Mouse (Mus musculus): Measurements from ENCODE around the gene Krt20. TPM values are rescaled to one million over a fixed set of nuclear protein-coding genes. Genes with fewer than 3 reads are reported as not detected.

The Krt20 gene
- polyA plus RNA-seq, 1 experiment = not detected

DNA sequence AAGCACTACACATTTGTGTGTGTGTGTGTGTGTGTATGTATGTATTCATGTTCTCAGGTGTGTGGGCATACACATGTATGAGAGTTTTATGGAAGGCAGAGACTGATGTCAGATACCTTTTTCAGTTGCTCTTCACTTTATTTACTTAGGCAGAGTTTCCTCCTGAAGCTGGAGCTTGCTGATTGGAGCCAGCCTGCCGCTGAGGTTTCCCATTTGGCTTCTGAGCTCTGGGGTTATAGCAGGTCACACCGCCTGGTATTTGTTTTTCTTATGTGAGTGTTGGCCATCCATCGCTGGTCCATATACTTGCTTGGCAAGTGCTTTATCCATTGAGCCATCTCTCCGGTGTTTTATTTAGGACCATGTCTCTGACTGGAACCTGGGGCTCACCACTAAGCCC lies 31.3 kb upstream of the Krt20 start:
- no peak overlapping the region for H3K4me3 ChIP-seq
- TF ChIP-seq MYOD1 (IDR thresholded peaks at IDR 0.05; ENCODE audit: control insufficient read depth in 1 of 3, insufficient read length in 2 of 3, low read depth in 2 of 3) (no peak), USF1 (IDR thresholded peaks at IDR 0.05; ENCODE audit: low read depth) (no peak), POLR2A (IDR thresholded peaks at IDR 0.05; ENCODE audit: insufficient read length, low read depth) (no peak), REST (IDR thresholded peaks at IDR 0.05; ENCODE audit: insufficient read depth, insufficient read length) (no peak), TCF12 (IDR thresholded peaks at IDR 0.05; ENCODE audit: insufficient read depth, poor library complexity, severe bottlenecking) (no peak), E2F4 (IDR thresholded peaks at IDR 0.05; ENCODE audit: insufficient read depth) (no peak), SRF (IDR thresholded peaks at IDR 0.05; ENCODE audit: control insufficient read depth, insufficient read length, low read depth) (no peak), MYOG (IDR thresholded peaks at IDR 0.05; ENCODE audit: control insufficient read depth in 1 of 3, insufficient read depth in 1 of 3, insufficient read length in 2 of 3, low read depth in 2 of 3) (no peak), TCF3 (IDR thresholded peaks at IDR 0.05; ENCODE audit: insufficient read length, low read depth) (no peak), POLR2AphosphoS2 (IDR thresholded peaks at IDR 0.05; ENCODE audit: insufficient read length, low read depth) (no peak)
- H3ac ChIP-seq (ENCODE audit: control insufficient read depth, insufficient read length) = no peak overlapping the region
- no peaks in the 10 kb centered on the region for H3K79me2 ChIP-seq (ENCODE audit: control insufficient read depth, insufficient read depth)
- H3K27me3 ChIP-seq (ENCODE audit: control insufficient read depth, insufficient read depth, insufficient read length) = no peaks in the 10 kb centered on the region
- H3K36me3 ChIP-seq (ENCODE audit: control insufficient read depth, insufficient read depth) = no peaks in the 10 kb centered on the region
- H3K4me2 ChIP-seq (ENCODE audit: low read depth) = no peak overlapping the region

GRCm38 (mm10) chr11:99468566-99468965 lies 30.6 kb upstream of the Krt20 start:
- Histone ChIP-seq H3K4me2 (ENCODE audit: low read depth) (no peak overlapping the region), H3K36me3 (ENCODE audit: control insufficient read depth, insufficient read depth) (no peaks in the 10 kb centered on the region), H3K4me3 (no peak overlapping the region), H3K27me3 (ENCODE audit: control insufficient read depth, insufficient read depth, insufficient read length) (no peaks in the 10 kb centered on the region), H3K79me2 (ENCODE audit: control insufficient read depth, insufficient read depth) (no peaks in the 10 kb centered on the region), H3ac (ENCODE audit: control insufficient read depth, insufficient read length) (no peak overlapping the region)
- TF ChIP-seq TCF12 (IDR thresholded peaks at IDR 0.05; ENCODE audit: insufficient read depth, poor library complexity, severe bottlenecking) (no peak), REST (IDR thresholded peaks at IDR 0.05; ENCODE audit: insufficient read depth, insufficient read length) (no peak), E2F4 (IDR thresholded peaks at IDR 0.05; ENCODE audit: insufficient read depth) (no peak), TCF3 (IDR thresholded peaks at IDR 0.05; ENCODE audit: insufficient read length, low read depth) (no peak), MAX (IDR thresholded peaks at IDR 0.05; ENCODE audit: low read depth) (no peak), MYOG (IDR thresholded peaks at IDR 0.05; ENCODE audit: control insufficient read depth in 1 of 3, insufficient read depth in 1 of 3, insufficient read length in 2 of 3, low read depth in 2 of 3) (no peak), SRF (IDR thresholded peaks at IDR 0.05; ENCODE audit: control insufficient read depth, insufficient read length, low read depth) (no peak), CEBPB (IDR thresholded peaks at IDR 0.05; ENCODE audit: insufficient read depth, poor library complexity, severe bottlenecking) (no peak), POLR2AphosphoS2 (IDR thresholded peaks at IDR 0.05; ENCODE audit: insufficient read length, low read depth) (no peak), USF1 (IDR thresholded peaks at IDR 0.05; ENCODE audit: low read depth) (no peak)

DNA sequence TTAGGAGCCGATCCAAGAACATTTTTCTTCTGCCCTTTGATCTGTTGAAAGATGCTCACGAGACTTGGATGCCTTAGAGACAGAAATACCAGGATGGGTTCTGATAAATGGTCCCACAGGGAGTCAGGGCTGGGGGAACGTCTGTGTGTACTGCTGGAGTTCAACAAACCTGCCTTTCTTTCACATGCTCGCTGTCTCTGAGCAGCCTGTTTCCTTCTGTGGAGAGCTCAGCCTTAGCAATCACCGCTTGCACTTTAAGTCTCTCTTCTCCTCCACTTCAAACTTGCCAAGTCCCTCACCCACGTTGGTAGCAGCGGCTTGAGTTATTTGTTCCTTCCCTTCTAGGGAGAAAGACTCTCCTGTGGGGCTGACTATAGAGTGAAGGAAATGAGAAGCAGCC lies 28.4 kb upstream of the Krt20 start:
- no peak for TF ChIP-seq USF1 (IDR thresholded peaks at IDR 0.05; ENCODE audit: low read depth)
- TF ChIP-seq POLR2A (IDR thresholded peaks at IDR 0.05; ENCODE audit: insufficient read length, low read depth) = no peak
- no peak for TF ChIP-seq REST (IDR thresholded peaks at IDR 0.05; ENCODE audit: insufficient read depth, insufficient read length)
- no peak for TF ChIP-seq E2F4 (IDR thresholded peaks at IDR 0.05; ENCODE audit: insufficient read depth)
- Histone ChIP-seq H3K27me3 (ENCODE audit: control insufficient read depth, insufficient read depth, insufficient read length) (no peaks in the 10 kb centered on the region), H3ac (ENCODE audit: control insufficient read depth, insufficient read length) (no peak overlapping the region), H3K4me2 (ENCODE audit: low read depth) (no peak overlapping the region), H3K36me3 (ENCODE audit: control insufficient read depth, insufficient read depth) (no peaks in the 10 kb centered on the region), H3K4me3 (no peak overlapping the region), H3K79me2 (ENCODE audit: control insufficient read depth, insufficient read depth) (no peaks in the 10 kb centered on the region)

- no peaks in the 10 kb centered on the region for H3K79me2 ChIP-seq (ENCODE audit: control insufficient read depth, insufficient read depth)
- H3K4me3 ChIP-seq = no peak overlapping the region
- H3ac ChIP-seq (ENCODE audit: control insufficient read depth, insufficient read length) = no peak overlapping the region
- no peaks in the 10 kb centered on the region for H3K27me3 ChIP-seq (ENCODE audit: control insufficient read depth, insufficient read depth, insufficient read length)
- TF ChIP-seq REST (IDR thresholded peaks at IDR 0.05; ENCODE audit: insufficient read depth, insufficient read length) (no peak), MAX (IDR thresholded peaks at IDR 0.05; ENCODE audit: low read depth) (no peak), POLR2A (IDR thresholded peaks at IDR 0.05; ENCODE audit: insufficient read length, low read depth) (no peak), CEBPB (IDR thresholded peaks at IDR 0.05; ENCODE audit: insufficient read depth, poor library complexity, severe bottlenecking) (no peak), TCF12 (IDR thresholded peaks at IDR 0.05; ENCODE audit: insufficient read depth, poor library complexity, severe bottlenecking) (no peak), TCF3 (IDR thresholded peaks at IDR 0.05; ENCODE audit: insufficient read length, low read depth) (no peak), E2F4 (IDR thresholded peaks at IDR 0.05; ENCODE audit: insufficient read depth) (no peak), MYOG (IDR thresholded peaks at IDR 0.05; ENCODE audit: control insufficient read depth in 1 of 3, insufficient read depth in 1 of 3, insufficient read length in 2 of 3, low read depth in 2 of 3) (no peak)
- no peaks in the 10 kb centered on the region for H3K36me3 ChIP-seq (ENCODE audit: control insufficient read depth, insufficient read depth)
- no peak overlapping the region for H3K4me2 ChIP-seq (ENCODE audit: low read depth)
Measured at GRCm38 (mm10) chr11:99464836-99465235, 26.9 kb upstream of the Krt20 start.

DNA sequence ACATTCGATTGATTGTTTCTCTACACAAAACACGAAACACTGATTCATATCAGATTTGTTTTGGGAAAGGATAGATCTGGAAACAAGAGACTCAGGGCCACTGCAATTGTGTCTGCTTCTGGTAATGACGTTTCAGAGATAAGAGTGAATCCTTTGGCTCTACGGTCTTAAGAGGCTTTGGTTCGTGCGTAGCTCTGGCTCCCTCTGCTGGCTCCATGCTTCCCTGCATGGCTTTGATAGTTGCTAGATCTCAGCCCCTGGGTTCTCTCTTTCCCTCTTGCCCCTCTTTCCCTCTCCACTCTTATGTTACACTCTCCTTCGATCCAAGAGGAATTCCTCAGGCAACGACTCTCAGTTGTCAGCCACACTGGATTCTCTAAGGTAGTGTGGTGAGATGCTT lies 25.2 kb upstream of the Krt20 start:
- Histone ChIP-seq H3K79me2 (ENCODE audit: control insufficient read depth, insufficient read depth) (no peaks in the 10 kb centered on the region), H3K4me2 (ENCODE audit: low read depth) (no peak overlapping the region), H3K36me3 (ENCODE audit: control insufficient read depth, insufficient read depth) (no peaks in the 10 kb centered on the region), H3ac (ENCODE audit: control insufficient read depth, insufficient read length) (no peak overlapping the region), H3K27me3 (ENCODE audit: control insufficient read depth, insufficient read depth, insufficient read length) (no peaks in the 10 kb centered on the region), H3K4me3 (no peak overlapping the region)
- TF ChIP-seq SRF (IDR thresholded peaks at IDR 0.05; ENCODE audit: control insufficient read depth, insufficient read length, low read depth) (no peak), USF1 (IDR thresholded peaks at IDR 0.05; ENCODE audit: low read depth) (no peak), MAX (IDR thresholded peaks at IDR 0.05; ENCODE audit: low read depth) (no peak), REST (IDR thresholded peaks at IDR 0.05; ENCODE audit: insufficient read depth, insufficient read length) (no peak), TCF3 (IDR thresholded peaks at IDR 0.05; ENCODE audit: insufficient read length, low read depth) (no peak), MYOD1 (IDR thresholded peaks at IDR 0.05; ENCODE audit: control insufficient read depth in 1 of 3, insufficient read length in 2 of 3, low read depth in 2 of 3) (no peak), CEBPB (IDR thresholded peaks at IDR 0.05; ENCODE audit: insufficient read depth, poor library complexity, severe bottlenecking) (no peak), POLR2AphosphoS2 (IDR thresholded peaks at IDR 0.05; ENCODE audit: insufficient read length, low read depth) (no peak), POLR2A (IDR thresholded peaks at IDR 0.05; ENCODE audit: insufficient read length, low read depth) (no peak), TCF12 (IDR thresholded peaks at IDR 0.05; ENCODE audit: insufficient read depth, poor library complexity, severe bottlenecking) (no peak)

All from myocyte (in vitro differentiated cells).